Mouse (Mus musculus): ENCODE results near the gene Pxdc1. TPM values are rescaled to one million over a fixed set of nuclear protein-coding genes. Genes with fewer than 3 reads are reported as not detected.

Gene Pxdc1
- total RNA-seq, 2 experiments from 2014 or later, result 11.5 to 12.9 TPM

DNA sequence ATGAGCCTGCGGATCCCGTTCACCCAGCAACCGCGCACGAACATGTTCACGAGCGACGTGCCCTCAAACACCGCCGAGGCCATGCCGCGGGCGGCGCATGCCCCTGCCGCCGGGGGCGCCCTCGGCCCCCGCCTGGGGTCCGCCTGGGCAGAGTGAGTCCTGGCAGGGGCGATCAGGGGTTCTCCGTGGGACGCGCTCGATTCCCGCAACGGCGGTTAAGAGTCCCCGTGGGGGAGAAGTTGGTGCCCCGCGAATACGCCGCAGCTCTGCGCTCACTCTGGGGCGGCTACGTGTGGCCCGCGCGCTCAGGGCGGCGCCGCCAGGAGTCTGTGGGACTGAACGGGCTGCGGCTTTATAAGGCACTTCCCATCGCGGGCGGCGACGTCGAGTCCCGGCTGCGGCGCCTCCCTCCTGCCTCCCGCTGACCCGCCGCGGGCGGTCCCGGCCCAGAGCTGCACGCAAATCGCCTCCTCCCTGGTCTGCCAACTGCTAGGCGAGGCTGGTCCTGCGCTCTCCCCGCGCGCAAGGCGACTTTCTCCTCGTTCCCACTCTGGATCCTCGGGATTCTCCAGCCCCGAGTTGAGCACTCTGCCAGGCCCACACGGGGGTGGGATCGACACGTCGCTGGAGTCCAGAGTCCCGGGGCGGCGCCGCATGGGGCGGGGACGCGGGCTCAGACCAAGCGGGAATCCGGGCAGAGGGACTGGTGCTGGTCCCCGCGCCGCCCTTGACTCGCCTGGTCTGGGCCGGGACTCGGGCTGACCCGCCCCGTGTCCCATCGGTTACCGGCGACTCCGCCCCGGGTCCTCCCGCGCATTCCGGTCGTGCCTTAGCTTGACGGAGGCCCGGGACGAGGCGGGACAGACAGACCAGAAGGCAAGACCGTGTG is 689 bp downstream of the Pxdc1 start:
- intact Hi-C loops (cut with DNase I), result loop anchor here (5.0 kb wide), 1 partner anchor 55 kb away; no protein-coding TSS in a partner anchor
- peak; percentile 82 for DNase-seq (ENCODE audit: low spot score)

DNA sequence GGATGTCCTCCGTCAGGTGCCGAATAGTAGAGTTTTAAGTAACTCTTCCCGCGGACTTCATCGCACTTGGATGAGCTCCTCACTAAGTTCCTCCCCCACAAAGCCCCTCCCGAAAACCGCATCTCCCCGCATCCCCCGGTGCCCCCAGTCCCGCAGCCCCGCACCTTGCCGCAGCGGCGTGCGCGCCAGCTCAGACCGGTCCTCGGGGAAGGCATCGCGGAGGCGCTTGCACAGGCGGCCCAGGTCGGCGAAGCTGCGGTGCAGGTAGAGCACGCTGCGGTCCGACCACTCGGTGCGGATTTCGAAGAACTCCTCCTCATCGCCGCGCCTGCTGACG is 1.3 kb downstream of the Pxdc1 start:
- DNase-seq (ENCODE audit: low spot score), result no peak
- intact Hi-C loops (cut with DNase I), result loop anchor here (5.0 kb wide), 1 partner anchor 55 kb away; no protein-coding TSS in a partner anchor

- intact Hi-C loops (cut with DNase I), result loop anchor here (1.0 to 5.0 kb wide), 3 partner anchors 31 to 73 kb away; no protein-coding TSS in a partner anchor
- DNase-seq (ENCODE audit: low spot score), result peak; percentile 52
These were observed 1.8 kb downstream of the Pxdc1 start for GRCm38 (mm10) chr13:34651474-34651991.

DNA sequence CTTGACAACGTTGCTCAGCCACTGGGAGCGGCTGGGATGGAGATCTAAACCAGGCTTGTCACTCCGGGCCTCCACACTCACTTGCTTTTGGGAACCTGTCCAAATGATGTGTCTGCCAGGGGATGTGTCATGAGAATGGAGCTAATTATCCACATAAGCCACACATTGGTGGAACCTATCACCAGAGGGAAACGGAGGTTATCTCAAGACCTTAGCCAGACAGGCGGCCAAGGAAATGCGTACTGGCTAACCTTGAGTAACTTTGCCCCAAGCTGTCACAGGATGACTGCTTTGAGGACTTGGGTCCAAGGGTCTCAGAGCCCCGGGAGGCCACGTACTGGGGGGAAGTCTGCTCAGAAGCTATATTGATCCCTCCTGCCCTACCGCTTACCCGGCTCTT is 2.3 kb downstream of the Pxdc1 start:
- intact Hi-C loops (cut with DNase I), result loop anchor here (1.0 to 5.0 kb wide), 3 partner anchors 32 to 73 kb away; no protein-coding TSS in a partner anchor
- DNase-seq (ENCODE audit: low spot score), result peak; percentile 61

DNA sequence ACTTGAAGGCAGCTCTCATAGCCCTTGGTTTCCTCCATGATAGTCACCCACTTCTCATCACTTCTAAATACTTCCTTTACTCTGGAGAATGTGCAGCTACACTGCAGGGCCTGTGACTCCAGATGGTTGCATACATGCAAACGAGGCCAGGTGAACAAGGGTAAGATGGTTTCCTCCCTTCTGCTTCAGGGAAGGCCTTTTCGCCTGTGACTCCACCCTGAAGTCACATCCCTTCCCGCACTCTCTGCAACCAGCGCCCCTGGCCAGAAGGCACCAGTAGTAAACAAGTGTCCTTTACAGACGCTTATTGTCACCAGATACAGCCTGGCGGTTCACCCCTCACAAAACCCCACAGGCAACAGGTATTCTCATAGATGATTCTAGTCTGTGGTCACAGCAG is 2.9 kb downstream of the Pxdc1 start:
- intact Hi-C loops (cut with DNase I), result loop anchor here (2.0 to 5.0 kb wide), 2 partner anchors 32 to 57 kb away; no protein-coding TSS in a partner anchor
- DNase-seq (ENCODE audit: low spot score), result no peak

DNA sequence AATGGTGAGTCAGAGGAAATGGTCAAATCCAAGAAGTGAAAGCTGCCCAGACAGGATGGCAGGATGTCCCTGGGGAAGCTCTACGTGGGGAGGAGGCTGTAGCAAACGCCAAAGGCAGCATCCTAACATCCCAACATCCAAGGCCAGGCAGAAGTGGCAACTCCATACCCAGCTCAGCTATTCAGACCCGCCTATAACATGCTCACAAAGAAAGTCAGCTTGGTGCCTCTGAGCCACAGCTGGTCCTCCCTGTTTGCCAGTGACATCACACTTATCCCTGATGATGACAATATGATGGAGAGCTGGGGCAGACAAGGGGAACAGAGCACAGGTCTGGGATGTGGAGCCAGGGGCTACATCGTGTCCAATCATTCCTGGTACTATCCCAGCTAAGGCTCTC is 5.5 kb downstream of the Pxdc1 start:
- intact Hi-C loops (cut with DNase I), result no loop called here
- no peak for DNase-seq (ENCODE audit: low spot score)

DNA sequence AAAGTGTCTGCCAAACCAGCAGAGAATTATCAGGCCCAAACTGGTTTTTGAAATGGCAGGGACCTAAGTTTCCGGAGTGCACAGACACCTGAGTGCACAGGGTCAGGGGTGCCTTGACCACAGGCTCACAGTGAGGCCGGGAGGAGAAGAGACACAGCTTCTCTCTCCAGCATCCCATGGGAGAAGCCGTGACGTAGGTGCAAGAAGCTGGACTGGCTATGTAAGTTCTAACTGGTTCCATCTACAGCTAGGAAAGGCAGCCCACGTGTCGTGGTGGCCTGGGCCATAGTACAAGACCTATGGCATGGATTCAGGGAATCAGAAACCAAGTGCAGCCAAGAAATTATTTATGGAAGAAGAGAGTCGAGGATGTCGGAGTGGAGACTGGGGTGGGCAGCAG is 6.1 kb downstream of the Pxdc1 start:
- DNase-seq (ENCODE audit: low spot score), result no peak
- intact Hi-C loops (cut with DNase I), result no loop called here

DNA sequence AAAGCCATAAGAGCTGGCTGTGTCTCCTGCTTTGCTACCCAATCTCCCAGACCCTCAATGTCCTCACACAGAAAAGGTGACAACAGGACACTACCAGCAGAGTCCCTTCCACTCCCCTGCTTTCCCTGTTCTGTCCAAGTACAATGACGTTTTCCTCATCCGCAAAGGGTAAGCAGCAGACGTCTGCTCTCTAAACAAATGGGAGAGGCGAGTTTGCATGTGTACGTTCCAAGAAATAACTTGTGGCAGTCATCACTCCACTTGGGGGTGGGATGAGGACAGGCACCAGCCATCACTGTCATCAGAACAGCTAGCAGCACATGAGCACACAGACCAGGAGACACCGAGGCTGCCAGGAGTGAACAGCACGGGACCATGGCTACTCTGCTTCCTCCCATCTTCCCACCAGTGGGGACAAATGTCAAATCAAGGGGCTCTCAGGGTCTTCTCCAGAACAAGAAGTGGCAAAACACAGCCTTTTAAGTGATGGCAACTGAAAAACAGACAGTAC is 7.0 kb downstream of the Pxdc1 start:
- DNase-seq (ENCODE audit: low spot score), result no peak

DNA sequence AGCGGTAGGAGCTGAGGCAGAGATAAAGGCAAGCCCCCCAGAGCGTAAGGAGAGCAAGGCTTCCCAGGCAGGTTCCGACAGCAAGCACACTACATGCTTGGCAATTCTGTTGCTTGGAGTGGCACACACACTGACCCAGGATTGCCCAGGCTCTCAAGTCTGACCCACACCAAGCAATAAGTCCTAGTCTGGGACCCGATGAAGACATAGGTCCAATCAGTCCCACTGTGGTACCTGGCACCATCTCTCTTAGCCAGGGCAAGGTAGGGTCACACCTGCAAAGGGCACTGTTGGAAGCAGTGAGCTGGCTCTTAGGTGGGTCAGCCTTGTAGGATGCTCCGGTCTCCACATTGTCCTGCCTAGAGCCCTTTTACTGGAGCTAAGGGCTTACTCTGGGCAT is 7.8 kb downstream of the Pxdc1 start:
- intact Hi-C loops (cut with DNase I), result no loop called here

More for the DNA sequence above, 7.0 kb downstream of the Pxdc1 start:
- intact Hi-C loops (cut with DNase I), result no loop called here

GRCm38 (mm10) chr13:34644401-34644800 is 8.9 kb downstream of the Pxdc1 start:
- DNase-seq (ENCODE audit: low spot score), result no peak
- intact Hi-C loops (cut with DNase I), result loop anchor here (5.0 kb wide), 3 partner anchors 328 to 597 kb away; no protein-coding TSS in a partner anchor

More for the DNA sequence above, 7.8 kb downstream of the Pxdc1 start:
- no peak for DNase-seq (ENCODE audit: low spot score)

DNA sequence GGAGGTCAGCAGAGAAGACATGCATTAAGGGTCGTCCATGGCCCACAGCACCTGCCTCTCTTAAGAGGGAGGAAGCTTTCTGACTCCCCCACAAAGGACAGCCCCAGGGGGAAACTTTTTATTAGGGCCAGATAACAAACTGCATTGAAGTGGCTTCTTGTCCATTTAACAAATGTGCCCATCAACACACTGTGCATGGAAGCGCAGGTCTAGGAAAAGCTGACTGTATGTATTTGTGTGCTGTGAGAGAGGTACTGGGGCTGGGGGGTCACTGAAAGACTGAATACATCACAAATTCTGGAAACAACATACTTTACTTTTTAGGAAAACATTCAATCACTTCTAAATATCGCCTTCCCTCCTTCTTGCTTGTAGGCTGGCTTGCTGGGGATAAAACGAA is 9.4 kb downstream of the Pxdc1 start:
- no peak for DNase-seq (ENCODE audit: low spot score)
- intact Hi-C loops (cut with DNase I), result loop anchor here (1.0 to 5.0 kb wide), 4 partner anchors 220 to 597 kb away; no protein-coding TSS in a partner anchor

DNA sequence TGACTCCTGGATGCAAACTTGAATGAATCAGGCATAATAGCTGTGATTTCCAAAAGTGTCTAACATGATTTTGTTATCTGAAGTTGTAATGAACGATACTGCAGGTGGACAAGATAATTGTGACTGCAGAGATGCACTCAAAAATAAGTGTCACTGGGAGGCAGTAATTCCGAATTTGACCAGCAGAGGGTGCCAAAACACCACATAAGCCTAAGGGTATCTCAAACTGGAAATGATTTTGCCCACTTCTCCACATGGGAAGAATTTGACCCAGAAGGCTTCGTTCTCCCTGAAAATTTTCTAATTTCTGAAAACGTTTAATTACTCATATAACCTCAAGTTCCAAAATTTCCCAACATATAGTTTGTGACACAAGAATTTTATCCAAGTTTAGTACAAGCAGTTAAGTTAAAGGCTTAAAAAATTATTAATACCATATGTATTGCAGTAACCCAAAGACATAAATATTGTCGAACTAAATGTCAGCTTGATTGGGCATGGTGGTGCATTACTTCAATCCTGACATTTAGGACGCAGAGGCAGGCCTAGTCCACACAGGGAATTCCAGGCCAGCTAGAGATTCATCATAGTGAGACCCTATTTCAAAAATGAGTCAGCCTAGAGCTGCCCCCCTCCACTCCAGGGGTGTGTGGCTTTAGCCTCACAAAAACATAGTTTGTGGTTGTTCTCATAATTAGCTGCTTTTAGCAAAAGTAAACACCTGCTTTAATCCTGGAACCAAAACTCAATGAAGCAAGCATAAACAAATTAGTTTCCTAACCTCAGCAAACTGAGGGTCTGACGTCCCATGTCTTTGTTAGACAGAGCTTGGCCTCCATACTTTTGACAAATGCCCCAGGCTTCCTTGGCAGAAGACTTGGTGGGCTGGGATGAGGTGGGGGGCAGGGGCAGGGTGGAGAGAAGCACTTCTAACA is 10.1 kb downstream of the Pxdc1 start:
- no peak for DNase-seq (ENCODE audit: low spot score)
- intact Hi-C loops (cut with DNase I), result loop anchor here (1.0 to 5.0 kb wide), 5 partner anchors 151 to 596 kb away; no protein-coding TSS in a partner anchor

DNA sequence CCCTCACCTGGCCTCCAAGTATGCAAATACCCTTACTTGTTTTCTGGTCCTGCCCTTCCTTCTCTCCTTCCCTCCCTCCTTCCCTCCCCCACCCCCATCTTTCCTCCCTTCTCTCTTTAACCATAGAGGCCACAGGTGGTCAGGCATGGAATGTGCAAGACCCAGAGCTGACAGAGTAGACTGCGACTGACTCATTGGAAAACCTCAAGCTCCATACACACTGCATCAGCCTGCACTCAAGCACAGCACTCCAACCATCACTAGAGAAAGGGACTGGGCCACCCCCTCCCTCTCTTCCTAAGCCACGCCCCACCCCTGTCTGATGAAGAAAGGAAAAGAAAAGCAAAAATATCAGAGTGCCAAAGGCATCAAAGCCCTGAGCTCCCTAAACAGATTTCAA is 12.2 kb downstream of the Pxdc1 start:
- intact Hi-C loops (cut with DNase I), result loop anchor here (5.0 kb wide), 3 partner anchors 331 to 594 kb away; no protein-coding TSS in a partner anchor
- no peak for DNase-seq (ENCODE audit: low spot score)

DNA sequence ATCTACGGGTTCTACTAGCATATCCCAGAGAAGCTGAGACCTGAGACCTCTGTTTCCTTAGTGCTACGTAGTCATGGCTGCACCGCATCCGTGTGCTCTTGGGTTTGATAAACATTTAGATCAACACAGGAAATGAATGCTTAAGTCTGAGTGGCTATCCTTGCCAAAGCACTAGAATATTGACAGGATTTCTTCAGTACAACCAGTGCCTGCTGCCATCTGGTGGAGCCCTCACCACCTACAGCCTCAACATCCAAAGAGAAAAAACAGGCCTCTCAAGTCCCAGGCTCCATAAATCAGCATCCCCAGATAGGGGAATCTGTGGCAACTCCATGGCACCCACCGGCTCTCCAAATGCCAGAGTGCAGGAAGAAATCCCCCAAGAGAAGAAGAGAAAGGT is 17.3 kb downstream of the Pxdc1 start:
- intact Hi-C loops (cut with DNase I), result loop anchor here (1.0 to 2.0 kb wide), 2 partner anchors 291 to 449 kb away; partner anchors contain the start of gene Slc22a23
- DNase-seq (ENCODE audit: low spot score), result no peak

- DNase-seq (ENCODE audit: low spot score), result no peak
- intact Hi-C loops (cut with DNase I), result no loop called here
These were observed 23.0 kb downstream of the Pxdc1 start for GRCm38 (mm10) chr13:34630319-34630718.

DNA sequence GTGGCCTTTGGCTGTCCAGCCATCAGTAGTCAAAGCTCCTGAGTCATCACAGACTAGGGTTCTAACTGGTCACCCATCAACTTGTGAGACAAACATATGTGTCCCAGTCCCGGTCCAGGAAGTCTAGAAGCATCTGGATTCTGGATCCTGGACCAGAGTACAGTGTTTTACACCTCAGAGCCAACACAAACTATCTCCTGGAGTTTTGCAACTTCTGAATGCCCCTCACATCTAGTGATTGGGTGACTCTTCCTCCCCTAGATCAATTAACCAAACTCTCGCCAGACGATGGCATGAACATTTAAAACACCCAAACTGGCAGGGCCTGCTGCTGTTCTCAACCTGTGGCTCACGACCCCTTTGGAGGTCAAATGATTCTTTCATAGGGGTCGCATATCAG is 23.5 kb downstream of the Pxdc1 start:
- intact Hi-C loops (cut with DNase I), result no loop called here
- DNase-seq (ENCODE audit: low spot score), result no peak

DNA sequence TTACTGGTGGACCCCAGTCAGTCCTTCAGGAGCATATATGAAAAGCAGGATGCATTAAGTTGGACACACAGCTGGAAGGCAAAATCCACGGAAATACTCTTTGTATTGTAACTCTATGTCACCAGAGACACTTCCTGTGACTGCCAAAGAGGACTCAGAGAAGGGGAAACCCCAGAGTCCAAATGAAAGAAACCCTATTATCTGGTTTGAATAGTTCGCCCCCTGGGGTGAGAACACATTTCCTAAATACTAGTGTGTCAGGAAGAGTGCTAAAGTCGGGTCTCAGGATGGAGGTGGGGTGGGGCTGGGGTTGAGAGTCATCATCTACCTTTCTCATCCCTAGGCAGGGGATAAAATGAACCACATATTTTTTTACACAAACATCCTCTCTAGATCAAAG is 25.8 kb downstream of the Pxdc1 start:
- DNase-seq (ENCODE audit: low spot score), result no peak
- intact Hi-C loops (cut with DNase I), result no loop called here

GRCm38 (mm10) chr13:34624414-34624813 is 28.9 kb downstream of the Pxdc1 start:
- no peak for DNase-seq (ENCODE audit: low spot score)
- intact Hi-C loops (cut with DNase I), result no loop called here

GRCm38 (mm10) chr13:34612402-34612801 is 40.9 kb downstream of the Pxdc1 start:
- peak; percentile 24 for DNase-seq (ENCODE audit: low spot score)
- intact Hi-C loops (cut with DNase I), result no loop called here

DNA sequence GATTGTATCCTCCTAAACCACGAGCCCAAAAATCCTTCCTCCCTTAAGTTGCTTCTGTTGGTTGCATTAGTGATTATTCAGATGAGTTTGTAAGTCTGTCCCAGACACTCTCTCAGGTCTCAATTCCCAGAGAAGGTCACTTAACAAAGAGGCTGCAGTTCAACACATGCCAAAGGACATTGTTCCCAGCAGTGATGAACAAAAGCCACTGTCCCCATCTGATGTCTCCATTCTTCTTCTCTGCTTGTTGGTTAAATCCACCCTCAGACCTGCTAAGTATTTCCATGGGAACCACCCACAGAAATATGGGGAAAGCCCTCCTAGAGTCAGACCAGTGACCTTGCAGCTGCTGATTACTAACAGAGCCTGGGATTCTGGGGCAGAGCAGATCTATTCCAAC is 43.6 kb downstream of the Pxdc1 start:
- no peak for DNase-seq (ENCODE audit: low spot score)
- intact Hi-C loops (cut with DNase I), result no loop called here

Measured in heart, postnatal 25 days (tissue).